19 mouse cellular contexts compared by ENCODE assay signal in the genomic region with DNA sequence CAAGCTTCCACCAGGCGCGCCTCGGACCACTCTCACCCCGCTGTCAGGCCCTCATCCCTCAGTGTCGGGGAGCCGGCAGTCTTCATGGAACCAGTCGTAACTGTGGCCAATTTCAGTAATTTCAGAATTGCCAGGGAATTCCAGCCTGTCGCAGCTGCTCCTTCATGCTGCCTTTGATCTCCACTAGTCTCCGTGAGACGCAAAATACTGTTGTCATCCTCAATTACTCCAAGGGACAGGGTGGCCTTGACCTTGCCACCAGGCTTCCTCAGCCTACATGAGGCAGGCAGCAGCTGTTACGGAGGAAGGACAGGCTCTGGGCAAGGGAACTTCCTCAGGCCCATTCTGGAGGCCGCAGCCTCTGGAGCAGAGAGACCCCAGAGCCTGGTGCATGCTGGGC. TPM values are rescaled to one million over a fixed set of nuclear protein-coding genes. Genes with fewer than 3 reads are reported as not detected.
DNase-seq lines count a peak whose midpoint lies in the region; ATAC-seq and TF ChIP-seq lines count a peak whose summit lies in the region.
"Had no signal": no experiment of that assay in that cellular context is flagged by ENCODE, and none has a peak within 500 bp of the region (broad histone marks: within the 10 kb centered on the region; RNA-seq: fewer than 3 reads in every experiment).

No protein-coding gene starts in this region.

- H3K27me3 ChIP-seq in hindbrain, embryonic 11.5 days (ENCODE audit: control insufficient read depth, insufficient read depth, low read length) = no peaks in the 10 kb centered on the region
- H3K27me3 ChIP-seq in hindbrain, postnatal 0 days (ENCODE audit: insufficient read depth, low read length) = no peaks in the 10 kb centered on the region
- H3K27me3 ChIP-seq in heart, embryonic 11.5 days (ENCODE audit: control insufficient read depth, insufficient read depth, low read length) = peaks cover 4% of the 10 kb centered on the region; the same call in 1 of the 2 replicates
- H3K27me3 ChIP-seq: neural tube, embryonic 15.5 days had no signal

- WGBS in hindbrain, embryonic 11.5 days = 72% methylated on average over 12 of the region's 12 CpGs
- WGBS in hindbrain, postnatal 0 days = 67% methylated on average over 12 of the region's 12 CpGs
- 76% methylated on average over 12 of the region's 12 CpGs for WGBS in heart, embryonic 11.5 days (ENCODE audit: insufficient replicate concordance)

- peaks cover 5% of the 10 kb centered on the region; the same call in 1 of the 2 replicates for H3K4me1 ChIP-seq in hindbrain, embryonic 11.5 days (replicated peaks; ENCODE audit: control insufficient read depth, insufficient read depth, low read length)
- H3K4me1 ChIP-seq in hindbrain, postnatal 0 days (ENCODE audit: insufficient read depth, low read length) = no peaks in the 10 kb centered on the region
- no peaks in the 10 kb centered on the region for H3K4me1 ChIP-seq in heart, embryonic 11.5 days (ENCODE audit: control insufficient read depth, insufficient read depth, low read length)
- H3K4me1 ChIP-seq: neural tube, embryonic 15.5 days had no signal

- H3K4me2 ChIP-seq in hindbrain, embryonic 11.5 days (replicated peaks; ENCODE audit: low read depth, low read length) = no peak overlapping the region
- no peak overlapping the region for H3K4me2 ChIP-seq in hindbrain, postnatal 0 days (ENCODE audit: low read depth, low read length)
- H3K4me2 ChIP-seq in heart, embryonic 11.5 days = no peak overlapping the region
- H3K4me2 ChIP-seq: limb, embryonic 12.5 days; liver, embryonic 11.5 days; neural tube, embryonic 15.5 days had no signal

- H3K9ac ChIP-seq in hindbrain, embryonic 11.5 days (ENCODE audit: low read depth, low read length) = no peak overlapping the region
- no peak overlapping the region for H3K9ac ChIP-seq in hindbrain, postnatal 0 days (replicated peaks; ENCODE audit: low read length)
- H3K9ac ChIP-seq in heart, embryonic 11.5 days (ENCODE audit: low read depth, low read length) = no peak overlapping the region
- H3K9ac ChIP-seq: limb, embryonic 12.5 days; neural tube, embryonic 15.5 days had no signal

- no peaks in the 10 kb centered on the region for H3K36me3 ChIP-seq in hindbrain, embryonic 11.5 days (ENCODE audit: control insufficient read depth, insufficient read depth, low read length)
- H3K36me3 ChIP-seq in hindbrain, postnatal 0 days (ENCODE audit: insufficient read depth, low read length) = no peaks in the 10 kb centered on the region
- no peaks in the 10 kb centered on the region for H3K36me3 ChIP-seq in heart, embryonic 11.5 days (ENCODE audit: control insufficient read depth, insufficient read depth, low read length)
- H3K36me3 ChIP-seq: heart, embryonic 10.5 days; limb, embryonic 12.5 days; neural tube, embryonic 15.5 days had no signal

- TF ChIP-seq CTCF in hindbrain, postnatal 0 days (IDR thresholded peaks at IDR 0.05; ENCODE audit: low read depth) = no peak

- H3K27ac ChIP-seq in hindbrain, embryonic 11.5 days (ENCODE audit: low read depth, low read length) = no peak overlapping the region
- H3K27ac ChIP-seq in hindbrain, postnatal 0 days = no peak overlapping the region
- no peak overlapping the region for H3K27ac ChIP-seq in heart, embryonic 11.5 days (ENCODE audit: low read depth, low read length)
- H3K27ac ChIP-seq: heart, embryonic 10.5 days; limb, embryonic 12.5 days; neural tube, embryonic 15.5 days had no signal

- no peak for ATAC-seq in hindbrain, embryonic 11.5 days (ENCODE audit: low FRiP score)
- no peak for ATAC-seq in hindbrain, postnatal 0 days
- no peak for ATAC-seq in erythroblast, adult 5-6 weeks (replicated peaks; ENCODE audit: low FRiP score, poor library complexity, severe bottlenecking)
- no peak for ATAC-seq in heart, embryonic 11.5 days (replicated peaks; ENCODE audit: insufficient number of reproducible peaks, low FRiP score, low TSS enrichment)

- DNase-seq in adrenal gland, adult 2 months = peak; percentile 50
- no peak for DNase-seq in adrenal gland, adult 18-20 months (ENCODE audit: low spot score in 2 of 2)
- peak; percentile 11 for DNase-seq in hindbrain, embryonic 11.5 days (ENCODE audit: low spot score)
- DNase-seq in hindbrain, postnatal 0 days (ENCODE audit: low spot score) = no peak
- DNase-seq in adrenal gland, postnatal 25 days = peak; percentile 16
- peak; percentile 41 for DNase-seq in retina, embryonic 14.5 days (ENCODE audit: low spot score)
- DNase-seq: cerebellum, adult 2 months; cerebellum, postnatal 25 days; gastrocnemius, postnatal 10 days; kidney, adult 11 months; kidney, postnatal 4 days; lung, adult 2 months; thymus, adult 18-20 months had no signal

- no peak overlapping the region for H3K4me3 ChIP-seq in hindbrain, embryonic 11.5 days (ENCODE audit: low read depth, low read length)
- H3K4me3 ChIP-seq in hindbrain, postnatal 0 days (ENCODE audit: low read length) = no peak overlapping the region
- H3K4me3 ChIP-seq in heart, embryonic 11.5 days (ENCODE audit: low read depth, low read length) = no peak overlapping the region
- H3K4me3 ChIP-seq: heart, embryonic 10.5 days; limb, embryonic 12.5 days; neural tube, embryonic 15.5 days had no signal

- H3K9me3 ChIP-seq in hindbrain, embryonic 11.5 days (ENCODE audit: control insufficient read depth, low read length) = no peaks in the 10 kb centered on the region
- H3K9me3 ChIP-seq in hindbrain, postnatal 0 days (ENCODE audit: low read length) = no peaks in the 10 kb centered on the region
- no peaks in the 10 kb centered on the region for H3K9me3 ChIP-seq in heart, embryonic 11.5 days (replicated peaks; ENCODE audit: control insufficient read depth, low read length)
- H3K9me3 ChIP-seq: heart, embryonic 10.5 days; limb, embryonic 12.5 days; neural tube, embryonic 15.5 days had no signal

RNA-seq across cellular contexts. Expression of a gene that starts 15.5 kb away (rescaled TPM):
- 10 to 100 TPM in 1 of 2 experiments, 1 to 10 TPM in 1; 9.3 to 13.1 TPM for total RNA-seq in adrenal gland, adult 2 months (2021)
- polyA plus RNA-seq in adrenal gland, adult 2 months (2012; rRNA removed) = 1.4 and 1.5 TPM in 2 replicates
- total RNA-seq in adrenal gland, adult 18-20 months (2021) = 10 to 100 TPM; 12.8 to 15.9 TPM
- polyA plus RNA-seq in hindbrain, embryonic 11.5 days (2014; fragmentation: Nextera tagmentation; extraction: Ambion mirVana) = 2.8 and 4.3 TPM in 2 replicates
- 2.6 and 3.1 TPM in 2 replicates for total RNA-seq in hindbrain, postnatal 0 days (2014; rRNA removed)
- 1.7 and 2.6 TPM in 2 replicates for polyA plus RNA-seq in hindbrain, postnatal 0 days (2015; fragmentation: Nextera tagmentation; extraction: Ambion mirVana)
- 8.5 and 12.4 TPM in 2 replicates for total RNA-seq in adrenal gland, postnatal 25 days (2021)
- total RNA-seq in erythroblast, adult 5-6 weeks (2015; ENCODE audit: low replicate concordance) = not detected in 2 replicates
- total RNA-seq in erythroblast, adult 5-6 weeks (2017; ENCODE audit: low replicate concordance) = 0.14 TPM in 1 of 2 replicates, not detected in the other
- polyA plus RNA-seq in heart, embryonic 11.5 days (2014; fragmentation: Nextera tagmentation; extraction: Ambion mirVana) = 1.3 and 1.5 TPM in 2 replicates

Comparison
In these comparisons a context has a peak if more than half of its experiments do, and no peak if none do; other contexts are left out.
1. DNase-seq: peak in adrenal gland, adult 2 months (single experiment), hindbrain, embryonic 11.5 days (single experiment), adrenal gland, postnatal 25 days (single experiment) and retina, embryonic 14.5 days (single experiment); none in adrenal gland, adult 18-20 months (0 of 2) and hindbrain, postnatal 0 days (single experiment).